Mouse (Mus musculus) bone marrow, adult 2 months (tissue): ENCODE results near the gene H2afj.

Experiments used
- CTCF ChIP-seq: fragments of 200-500 bp; IDR thresholded peaks from 2 replicates; pipeline ENCODE4 v1.5.1; 2011; ENCODE audit warnings: low read length, control low read depth; ENCODE audit not compliant: control insufficient read depth, insufficient read depth
- POLR2A ChIP-seq: fragments of 200-500 bp; IDR thresholded peaks from 2 replicates; pipeline ENCODE4 v1.6.1; 2011; ENCODE audit warnings: low read depth, mild to moderate bottlenecking, control low read depth, low read length, borderline replicate concordance; ENCODE audit not compliant: control insufficient read depth

DNA sequence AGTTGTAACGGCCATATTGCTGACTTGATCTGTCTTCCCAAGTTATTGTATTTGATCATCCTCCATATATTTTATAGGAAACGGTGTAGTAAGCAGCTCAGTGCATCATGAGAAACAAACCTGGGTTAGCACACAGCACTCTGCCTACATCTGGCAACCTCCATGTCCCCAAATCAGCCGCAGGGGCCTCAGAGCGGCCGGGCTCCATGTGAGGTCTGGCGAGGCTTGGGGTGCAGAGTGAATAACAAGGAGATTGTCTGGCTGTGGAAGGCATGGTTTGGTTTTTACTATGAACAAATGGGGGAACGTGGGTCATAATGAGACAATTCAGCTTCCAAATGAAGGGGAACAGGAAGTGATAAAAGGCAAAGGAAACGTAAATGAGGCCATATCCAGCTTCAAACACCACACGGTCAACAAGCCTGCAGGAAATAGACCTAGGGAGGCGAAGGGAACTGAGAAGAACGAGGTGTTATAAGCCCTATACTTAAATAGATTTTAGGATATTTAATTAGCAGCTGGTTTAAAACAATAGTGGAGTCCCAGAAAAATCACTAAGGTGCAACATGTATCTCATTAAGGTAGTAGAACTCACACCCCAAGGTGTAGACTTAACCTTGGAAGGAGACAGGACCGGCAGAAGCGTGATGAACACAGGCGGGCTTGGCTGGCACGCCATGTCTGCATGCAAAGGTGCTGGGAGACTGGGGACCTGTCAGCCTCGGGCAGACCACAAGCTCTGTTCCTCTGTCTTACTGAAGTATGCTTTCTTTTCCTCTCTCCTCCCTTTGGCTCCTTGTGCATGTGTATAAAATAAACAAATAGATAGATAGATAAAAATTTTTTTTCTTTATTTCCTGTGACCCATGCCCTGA, 14.9 kb upstream of the H2afj start:
- no peak for TF ChIP-seq POLR2A
- TF ChIP-seq CTCF = no peak
